Mouse (Mus musculus) monocyte, adult 5-6 weeks (primary cell): ENCODE data around the gene Icam2. TPM values are rescaled to one million over a fixed set of nuclear protein-coding genes. Genes with fewer than 3 reads are reported as not detected.

ENCODE experiments used
- ATAC-seq: fragments of 153-309, 156-312 bp; replicated peaks from 2 replicates; pipeline ENCODE4 v1.8.0; 2017; ENCODE audit warnings: mild to moderate bottlenecking; ENCODE audit not compliant: low TSS enrichment, insufficient number of reproducible peaks, severe bottlenecking, poor library complexity, low FRiP score
- total RNA-seq: library from RNA; stranded (forward); fragments of 200-1000, 200-491, 200-594 nt; gene quantifications from 3 replicates; pipeline ENCODE4 v1.2.3, GENCODE M21; 2017

Icam2 gene
- total RNA-seq, 1 experiment from 2014 or later = 32.3 TPM

GRCm38 (mm10) chr11:106393331-106393616 lies 5.4 kb upstream of the Icam2 start:
- no peak for ATAC-seq

- no peak for ATAC-seq
These were observed 4.9 kb upstream of the Icam2 start for GRCm38 (mm10) chr11:106392597-106393330.

- ATAC-seq = peak; percentile 66
These were observed 3.8 kb upstream of the Icam2 start for GRCm38 (mm10) chr11:106391546-106392188.

GRCm38 (mm10) chr11:106390757-106391156 lies 2.9 kb upstream of the Icam2 start:
- no peak for ATAC-seq

- no peak for ATAC-seq
These were observed 1.7 kb upstream of the Icam2 start for GRCm38 (mm10) chr11:106389611-106390010.

- ATAC-seq = no peak
These were observed 855 bp downstream of the Icam2 start for GRCm38 (mm10) chr11:106387020-106387419.

- ATAC-seq = no peak
These were observed 1.5 kb downstream of the Icam2 start for GRCm38 (mm10) chr11:106386409-106386808.

- ATAC-seq = no peak
These were observed 4.7 kb downstream of the Icam2 start for GRCm38 (mm10) chr11:106383051-106383790.

GRCm38 (mm10) chr11:106382424-106382823 lies 5.5 kb downstream of the Icam2 start:
- no peak for ATAC-seq

GRCm38 (mm10) chr11:106381883-106382282 lies 6.0 kb downstream of the Icam2 start:
- no peak for ATAC-seq

- ATAC-seq = no peak
These were observed 6.9 kb downstream of the Icam2 start for GRCm38 (mm10) chr11:106381011-106381410.

GRCm38 (mm10) chr11:106374979-106375378 lies 12.9 kb downstream of the Icam2 start:
- ATAC-seq = no peak

- ATAC-seq = no peak
These were observed 13.3 kb downstream of the Icam2 start for GRCm38 (mm10) chr11:106374559-106374958.

- no peak for ATAC-seq
These were observed 13.9 kb downstream of the Icam2 start for GRCm38 (mm10) chr11:106373998-106374397.

GRCm38 (mm10) chr11:106366316-106366715 lies 21.6 kb downstream of the Icam2 start:
- peak; percentile 89 for ATAC-seq

- ATAC-seq = no peak
These were observed 22.5 kb downstream of the Icam2 start, which contains the start of gene Prr29 for GRCm38 (mm10) chr11:106365366-106365765. Gene Prr29 (plus strand): TSS chr11:106365472.

- no peak for ATAC-seq
These were observed 23.2 kb downstream of the Icam2 start for GRCm38 (mm10) chr11:106364712-106365111.

- no peak for ATAC-seq
These were observed 28.5 kb downstream of the Icam2 start for GRCm38 (mm10) chr11:106359350-106359749.

- no peak; the same call in 1 of the 2 replicates for ATAC-seq
These were observed 32.3 kb downstream of the Icam2 start for GRCm38 (mm10) chr11:106355382-106356128.
